Mouse (Mus musculus) cerebellum, adult 11-12 months (tissue): ENCODE measurements around the gene Hist1h2bf.
"Not testable (repeated sequence)": the region's sequence is repeated elsewhere in the genome, so short reads cannot be mapped to it uniquely, and the experiment has no call there.

Experiments used
- DNase-seq: peaks from one replicate; pipeline ENCODE4 v3.0.0; 2022

Hist1h2bf gene

GRCm38 (mm10) chr13:23570261-23571021 is 3.6 kb downstream of the Hist1h2bf start:
- DNase-seq, result not testable (repeated sequence)

- DNase-seq, result no peak
Measured at GRCm38 (mm10) chr13:23564482-23564881, 9.5 kb downstream of the Hist1h2bf start.

- DNase-seq, result no peak
Measured at GRCm38 (mm10) chr13:23562699-23563462, 11.1 kb downstream of the Hist1h2bf start.

- peak; percentile 93 for DNase-seq
Measured at GRCm38 (mm10) chr13:23561883-23562659, 11.9 kb downstream of the Hist1h2bf start, which contains the start of gene Hist1h3e. Gene Hist1h3e, minus strand, starts transcription at chr13:23562369.

GRCm38 (mm10) chr13:23561531-23561882 is 12.5 kb downstream of the Hist1h2bf start:
- DNase-seq, result not testable (repeated sequence)

GRCm38 (mm10) chr13:23560699-23561098 is 13.3 kb downstream of the Hist1h2bf start:
- not testable (repeated sequence) for DNase-seq

GRCm38 (mm10) chr13:23556906-23557305 is 17.1 kb downstream of the Hist1h2bf start:
- DNase-seq, result no peak

- DNase-seq, result peak; percentile 68
Measured at GRCm38 (mm10) chr13:23555839-23556416, 18.1 kb downstream of the Hist1h2bf start.

- DNase-seq, result peak; percentile 77
Measured at GRCm38 (mm10) chr13:23554925-23555838, 18.8 kb downstream of the Hist1h2bf start.

GRCm38 (mm10) chr13:23554393-23554792 is 19.6 kb downstream of the Hist1h2bf start:
- DNase-seq, result no peak

- DNase-seq, result no peak
Measured at GRCm38 (mm10) chr13:23552962-23553361, 21.0 kb downstream of the Hist1h2bf start, which contains the start of gene Hist1h1d. Gene Hist1h1d, plus strand, starts transcription at chr13:23553262.

GRCm38 (mm10) chr13:23551931-23552914 is 21.8 kb downstream of the Hist1h2bf start:
- DNase-seq, result no peak

GRCm38 (mm10) chr13:23551146-23551834 is 22.7 kb downstream of the Hist1h2bf start, which contains the start of gene Hist1h4f:
Gene Hist1h4f, minus strand, starts transcription at chr13:23551648.
- peak; percentile 93 for DNase-seq

GRCm38 (mm10) chr13:23550761-23551145 is 23.2 kb downstream of the Hist1h2bf start:
- DNase-seq, result no peak

- DNase-seq, result no peak
Measured at GRCm38 (mm10) chr13:23546694-23547093, 27.3 kb downstream of the Hist1h2bf start.

- DNase-seq, result not testable (repeated sequence)
Measured at GRCm38 (mm10) chr13:23544787-23545120, 29.2 kb downstream of the Hist1h2bf start.

GRCm38 (mm10) chr13:23543965-23544786 is 29.8 kb downstream of the Hist1h2bf start, which contains the start of gene Hist1h3f:
Gene Hist1h3f, plus strand, starts transcription at chr13:23544052.
- DNase-seq, result peak; percentile 76

GRCm38 (mm10) chr13:23542999-23543607 is 30.9 kb downstream of the Hist1h2bf start, which contains the start of gene Hist1h2bh:
Gene Hist1h2bh, minus strand, starts transcription at chr13:23543392.
- peak; percentile 51 for DNase-seq
